Mouse (Mus musculus) forebrain, embryonic 11.5 days (tissue): Measurements from ENCODE around the gene Prdm16. TPM values are rescaled to one million over a fixed set of nuclear protein-coding genes. Genes with fewer than 3 reads are reported as not detected.

ENCODE experiments used
- polyA plus RNA-seq: library from polyadenylated mRNA; unstranded; fragments of >200 nt; fragmentation: Nextera tagmentation; extraction: Ambion mirVana; gene quantifications from 2 replicates; pipeline ENCODE4 v1.2.1, GENCODE M21; 2014

Prdm16 gene
- polyA plus RNA-seq, 1 experiment from 2014 or later: 49.3 TPM

Other genes with a start within 250 kb of the Prdm16 start
- gene Actrt2, start 31.0 kb upstream of the Prdm16 start, polyA plus RNA-seq: not detected in 2 replicates
- gene Ttc34, start 200.6 kb upstream of the Prdm16 start, polyA plus RNA-seq: 0.11 and 0.20 TPM in 2 replicates
- gene Mmel1, start 232.7 kb upstream of the Prdm16 start, polyA plus RNA-seq: 0.21 TPM in 1 of 2 replicates, not detected in the other